Mouse (Mus musculus): ENCODE results near the gene H2-Eb2. TPM values are rescaled to one million over a fixed set of nuclear protein-coding genes. Genes with fewer than 3 reads are reported as not detected.

H2-Eb2 gene
- polyA plus RNA-seq (2015; fragmentation: Nextera tagmentation; extraction: Ambion mirVana), result 0.11 TPM in 1 of 2 replicates, not detected in the other

- no peak within 1 kb of the TSS for H3K27ac ChIP-seq
- WGBS, result 57% methylated on average over 4 of the region's 4 CpGs
- H3K4me3 ChIP-seq, result no peak within 1 kb of the TSS
- no peaks in the 10 kb centered on the region for H3K36me3 ChIP-seq
- H3K4me1 ChIP-seq (replicated peaks), result no peaks in the 10 kb centered on the region
- no peak within 1 kb of the TSS for H3K4me2 ChIP-seq
- ATAC-seq (replicated peaks; ENCODE audit: insufficient number of reproducible peaks, insufficient read depth, low FRiP score, low read depth), result no peak
- no peaks in the 10 kb centered on the region for H3K9me3 ChIP-seq (replicated peaks)
- H3K9ac ChIP-seq, result no peak within 1 kb of the TSS
- H3K27me3 ChIP-seq, result no peaks in the 10 kb centered on the region
These were observed at the start of gene H2-Eb2 for GRCm38 (mm10) chr17:34325436-34325835. TSS of gene H2-Eb2 (plus strand) at chr17:34325665.

DNA sequence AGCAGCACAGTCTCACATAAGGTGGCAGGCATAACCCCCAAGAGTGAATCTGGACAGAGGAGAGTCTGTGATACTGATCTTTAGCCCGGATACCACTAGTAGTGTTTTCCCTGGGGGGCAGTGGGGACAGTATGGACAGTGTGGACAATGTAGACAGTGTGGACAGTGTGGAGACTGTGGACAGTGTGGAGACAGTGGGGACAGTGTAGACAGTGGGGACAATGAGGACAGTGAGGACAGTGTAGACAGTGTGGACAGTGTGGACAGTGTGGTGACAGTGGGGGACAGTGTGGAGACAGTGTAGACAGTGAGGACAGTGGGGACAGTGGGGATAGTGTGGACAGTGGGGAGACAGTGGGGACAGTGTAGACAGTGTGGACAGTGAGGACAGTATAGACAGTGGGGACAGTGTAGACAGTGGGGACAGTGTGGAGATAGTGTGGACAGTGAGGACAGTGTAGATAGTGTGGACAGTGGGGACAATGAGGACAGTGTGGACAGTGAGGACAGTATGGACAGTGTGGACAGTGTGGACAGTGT is 44.9 kb upstream of the H2-Eb2 start:
- no peaks in the 10 kb centered on the region; the same call in 1 of the 2 replicates for H3K27me3 ChIP-seq
- 0 out of 2 replicates have a peak, but pooled peaks cover 3% of the 10 kb centered on the region for H3K9me3 ChIP-seq (replicated peaks)
- H3K9ac ChIP-seq, result no peak overlapping the region
- WGBS, result 65% methylated on average over 1 of the region's 1 CpGs
- H3K36me3 ChIP-seq, result no peaks in the 10 kb centered on the region
- H3K4me1 ChIP-seq (replicated peaks), result no peaks in the 10 kb centered on the region
- no peak overlapping the region for H3K4me2 ChIP-seq
- H3K4me3 ChIP-seq, result no peak overlapping the region
- no peak overlapping the region for H3K27ac ChIP-seq
- ATAC-seq (replicated peaks; ENCODE audit: insufficient number of reproducible peaks, insufficient read depth, low FRiP score, low read depth), result no peak; the same call in 1 of the 2 replicates

DNA sequence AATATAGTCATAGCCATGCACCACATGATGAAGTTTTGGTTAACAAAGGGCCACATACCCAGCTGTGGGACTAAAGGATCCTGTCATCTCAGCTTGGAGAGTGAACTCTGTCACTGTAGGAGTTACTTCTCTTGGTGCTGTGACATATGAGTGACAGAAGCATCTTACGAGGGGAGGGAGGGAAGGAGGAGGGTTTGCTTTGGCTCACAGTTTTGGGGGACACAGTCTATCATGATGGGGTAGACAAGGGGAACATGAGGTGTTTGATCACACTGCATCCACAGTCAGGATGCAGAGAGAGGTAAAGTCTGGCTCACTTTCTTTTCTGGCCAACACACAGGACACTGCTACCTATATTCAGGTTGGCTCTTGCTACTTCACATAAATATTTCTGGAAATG is 43.6 kb upstream of the H2-Eb2 start:
- no peak overlapping the region for H3K27ac ChIP-seq
- H3K9me3 ChIP-seq (replicated peaks), result no peaks in the 10 kb centered on the region
- H3K9ac ChIP-seq, result no peak overlapping the region
- H3K27me3 ChIP-seq, result no peaks in the 10 kb centered on the region; the same call in 1 of the 2 replicates
- H3K4me3 ChIP-seq, result no peak overlapping the region
- H3K4me1 ChIP-seq (replicated peaks), result no peaks in the 10 kb centered on the region
- no peak overlapping the region for H3K4me2 ChIP-seq
- ATAC-seq (replicated peaks; ENCODE audit: insufficient number of reproducible peaks, insufficient read depth, low FRiP score, low read depth), result no peak
- no peaks in the 10 kb centered on the region for H3K36me3 ChIP-seq
- 67% methylated on average over 1 of the region's 1 CpGs for WGBS

DNA sequence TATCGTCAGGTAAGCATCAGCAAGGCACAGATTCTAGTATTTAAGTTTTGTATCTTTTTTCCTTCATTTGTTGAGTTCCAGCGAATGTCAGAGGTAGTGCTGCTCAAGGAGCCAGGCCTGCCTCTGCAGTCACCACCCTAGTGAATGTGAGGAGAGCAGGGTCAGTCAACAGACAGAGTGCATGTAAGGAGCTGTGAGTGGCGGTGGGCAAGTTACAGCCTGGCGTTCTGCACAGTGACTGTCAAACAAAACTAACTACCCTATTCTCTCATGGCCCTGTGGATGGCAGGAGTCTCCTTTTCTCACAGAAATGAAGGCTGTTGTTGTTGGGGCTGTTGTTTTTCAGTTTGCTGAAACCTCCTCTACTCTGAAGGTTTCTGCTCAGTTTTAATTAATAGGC is 40.1 kb upstream of the H2-Eb2 start:
- Histone ChIP-seq H3K9me3 (replicated peaks) (no peaks in the 10 kb centered on the region), H3K4me1 (replicated peaks) (no peaks in the 10 kb centered on the region), H3K27me3 (no peaks in the 10 kb centered on the region; the same call in 1 of the 2 replicates), H3K36me3 (no peaks in the 10 kb centered on the region), H3K27ac (no peak overlapping the region), H3K4me3 (no peak overlapping the region), H3K4me2 (no peak overlapping the region), H3K9ac (no peak overlapping the region)
- WGBS, result 62% methylated on average over 4 of the region's 4 CpGs
- ATAC-seq (replicated peaks; ENCODE audit: insufficient number of reproducible peaks, insufficient read depth, low FRiP score, low read depth), result no peak

DNA sequence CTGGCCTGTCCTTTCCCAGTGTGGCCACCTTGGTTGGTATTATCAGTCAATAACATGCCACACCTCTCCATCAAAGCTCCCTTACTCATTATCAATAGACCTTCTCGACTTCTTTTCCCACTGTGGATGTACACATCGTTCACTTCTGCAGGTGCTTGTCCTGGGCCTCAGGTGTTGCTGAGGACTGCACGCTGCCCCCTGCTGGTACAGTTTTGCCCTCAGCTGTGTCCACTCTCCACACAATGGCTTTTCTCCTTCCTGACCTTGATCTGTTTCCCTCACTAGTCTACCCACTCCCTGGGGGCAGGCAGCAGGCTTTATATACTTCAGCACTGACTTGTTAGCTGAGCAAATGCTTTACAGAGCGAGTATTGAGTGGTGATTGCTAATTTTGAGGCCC is 39.6 kb upstream of the H2-Eb2 start:
- no peak for ATAC-seq (replicated peaks; ENCODE audit: insufficient number of reproducible peaks, insufficient read depth, low FRiP score, low read depth)
- no peak overlapping the region for H3K4me2 ChIP-seq
- 40% methylated on average over 4 of the region's 4 CpGs for WGBS
- no peak overlapping the region for H3K9ac ChIP-seq
- H3K4me3 ChIP-seq, result no peak overlapping the region
- H3K9me3 ChIP-seq (replicated peaks), result no peaks in the 10 kb centered on the region
- no peaks in the 10 kb centered on the region; the same call in 1 of the 2 replicates for H3K27me3 ChIP-seq
- H3K27ac ChIP-seq, result no peak overlapping the region
- no peaks in the 10 kb centered on the region for H3K4me1 ChIP-seq (replicated peaks)
- no peaks in the 10 kb centered on the region for H3K36me3 ChIP-seq

- 56% methylated on average over 5 of the region's 5 CpGs for WGBS
These were observed 39.0 kb upstream of the H2-Eb2 start for GRCm38 (mm10) chr17:34286501-34286900.

GRCm38 (mm10) chr17:34286999-34287398 is 38.5 kb upstream of the H2-Eb2 start:
- Histone ChIP-seq H3K36me3 (no peaks in the 10 kb centered on the region), H3K4me1 (replicated peaks) (no peaks in the 10 kb centered on the region), H3K27ac (no peak overlapping the region), H3K27me3 (no peaks in the 10 kb centered on the region), H3K9me3 (replicated peaks) (no peaks in the 10 kb centered on the region), H3K9ac (no peak overlapping the region), H3K4me2 (no peak overlapping the region), H3K4me3 (no peak overlapping the region)
- no peak for ATAC-seq (replicated peaks; ENCODE audit: insufficient number of reproducible peaks, insufficient read depth, low FRiP score, low read depth)
- WGBS, result 63% methylated on average over 6 of the region's 6 CpGs

More at GRCm38 (mm10) chr17:34286501-34286900, 39.0 kb upstream of the H2-Eb2 start:
- no peaks in the 10 kb centered on the region for H3K9me3 ChIP-seq (replicated peaks)
- H3K27me3 ChIP-seq, result no peaks in the 10 kb centered on the region; the same call in 1 of the 2 replicates
- H3K4me3 ChIP-seq, result no peak overlapping the region
- H3K9ac ChIP-seq, result no peak overlapping the region
- no peak overlapping the region for H3K27ac ChIP-seq
- no peaks in the 10 kb centered on the region for H3K4me1 ChIP-seq (replicated peaks)
- ATAC-seq (replicated peaks; ENCODE audit: insufficient number of reproducible peaks, insufficient read depth, low FRiP score, low read depth), result no peak
- no peaks in the 10 kb centered on the region for H3K36me3 ChIP-seq
- H3K4me2 ChIP-seq, result no peak overlapping the region

DNA sequence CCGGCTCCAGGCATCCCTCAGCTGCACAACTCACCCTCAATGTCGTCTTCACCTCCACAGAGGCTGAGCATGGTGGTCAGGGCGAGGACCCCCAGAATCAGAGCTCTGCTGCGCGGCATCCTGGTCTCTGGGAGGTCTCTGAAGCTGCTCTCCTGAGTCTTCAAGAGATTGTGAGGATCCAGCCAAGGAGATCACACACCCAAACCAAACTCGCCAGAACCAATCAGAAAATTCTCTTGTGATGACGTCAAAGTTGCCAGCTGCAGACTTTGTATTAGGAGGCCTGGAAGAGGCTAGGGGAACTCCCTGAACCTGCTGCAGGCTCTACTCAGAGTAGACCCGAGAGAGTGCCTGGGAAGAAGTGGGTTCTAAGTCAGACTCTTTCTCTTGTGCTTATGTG is 37.8 kb upstream of the H2-Eb2 start, which contains the start of gene H2-Aa:
H2-Aa (minus strand) TSS at position 176 of the 400 bp plus-strand sequence.
- H3K36me3 ChIP-seq, result no peaks in the 10 kb centered on the region
- 21% methylated on average over 8 of the region's 8 CpGs for WGBS
- no peaks in the 10 kb centered on the region for H3K9me3 ChIP-seq (replicated peaks)
- no peak within 1 kb of the TSS for H3K4me2 ChIP-seq
- no peak within 1 kb of the TSS for H3K27ac ChIP-seq
- no peak within 1 kb of the TSS for H3K9ac ChIP-seq
- no peaks in the 10 kb centered on the region for H3K27me3 ChIP-seq
- no peaks in the 10 kb centered on the region for H3K4me1 ChIP-seq (replicated peaks)
- no peak for ATAC-seq (replicated peaks; ENCODE audit: insufficient number of reproducible peaks, insufficient read depth, low FRiP score, low read depth)
- H3K4me3 ChIP-seq, result no peak within 1 kb of the TSS

DNA sequence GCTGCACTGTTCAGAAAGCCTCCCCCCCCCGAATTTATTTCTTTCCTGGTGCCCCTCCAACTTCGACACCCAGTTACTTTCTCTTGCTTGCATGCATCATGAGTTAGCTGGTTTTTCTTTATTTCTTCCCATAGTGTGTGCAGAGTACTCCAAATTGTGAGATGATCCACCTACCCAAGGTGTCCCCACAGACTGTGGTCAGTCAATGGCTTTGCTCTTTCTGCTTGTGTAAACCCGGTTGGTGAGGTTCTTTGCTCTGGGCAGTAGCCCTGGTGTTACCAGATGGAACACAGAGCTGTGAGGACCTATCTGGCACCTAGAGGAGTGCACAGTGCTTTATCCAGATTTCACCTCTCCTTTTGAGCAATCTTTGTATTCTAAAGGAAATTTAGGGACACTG is 37.3 kb upstream of the H2-Eb2 start:
- Histone ChIP-seq H3K4me2 (no peak overlapping the region), H3K27ac (no peak overlapping the region), H3K9me3 (replicated peaks) (no peaks in the 10 kb centered on the region), H3K4me1 (replicated peaks) (no peaks in the 10 kb centered on the region), H3K4me3 (no peak overlapping the region), H3K36me3 (no peaks in the 10 kb centered on the region), H3K9ac (no peak overlapping the region), H3K27me3 (no peaks in the 10 kb centered on the region)
- ATAC-seq (replicated peaks; ENCODE audit: insufficient number of reproducible peaks, insufficient read depth, low FRiP score, low read depth), result no peak
- WGBS, result 51% methylated on average over 3 of the region's 3 CpGs

GRCm38 (mm10) chr17:34291609-34292008 is 33.9 kb upstream of the H2-Eb2 start:
- no peaks in the 10 kb centered on the region for H3K36me3 ChIP-seq
- 14% methylated on average over 8 of the region's 8 CpGs for WGBS
- peaks cover 5% of the 10 kb centered on the region for H3K4me1 ChIP-seq (replicated peaks)
- H3K27me3 ChIP-seq, result no peaks in the 10 kb centered on the region
- no peak overlapping the region for H3K9ac ChIP-seq
- no peaks in the 10 kb centered on the region for H3K9me3 ChIP-seq (replicated peaks)
- H3K27ac ChIP-seq, result no peak overlapping the region
- H3K4me2 ChIP-seq, result no peak overlapping the region
- ATAC-seq (replicated peaks; ENCODE audit: insufficient number of reproducible peaks, insufficient read depth, low FRiP score, low read depth), result peak; percentile 82; the same call in 1 of the 2 replicates
- no peak overlapping the region for H3K4me3 ChIP-seq

- Histone ChIP-seq H3K27ac (no peak overlapping the region), H3K9me3 (replicated peaks) (no peaks in the 10 kb centered on the region), H3K4me1 (replicated peaks) (peaks cover 5% of the 10 kb centered on the region), H3K4me3 (no peak overlapping the region), H3K36me3 (no peaks in the 10 kb centered on the region), H3K27me3 (no peaks in the 10 kb centered on the region), H3K4me2 (no peak overlapping the region), H3K9ac (no peak overlapping the region)
- no peak for ATAC-seq (replicated peaks; ENCODE audit: insufficient number of reproducible peaks, insufficient read depth, low FRiP score, low read depth)
- WGBS, result 83% methylated on average over 4 of the region's 4 CpGs
These were observed 32.9 kb upstream of the H2-Eb2 start for GRCm38 (mm10) chr17:34292570-34292969.

GRCm38 (mm10) chr17:34293533-34293932 is 31.9 kb upstream of the H2-Eb2 start:
- Histone ChIP-seq H3K4me1 (replicated peaks) (peaks cover 5% of the 10 kb centered on the region), H3K9ac (no peak overlapping the region), H3K4me3 (no peak overlapping the region), H3K36me3 (no peaks in the 10 kb centered on the region), H3K4me2 (no peak overlapping the region), H3K27me3 (no peaks in the 10 kb centered on the region), H3K9me3 (replicated peaks) (no peaks in the 10 kb centered on the region), H3K27ac (no peak overlapping the region)
- 30% methylated on average over 2 of the region's 2 CpGs for WGBS
- ATAC-seq (replicated peaks; ENCODE audit: insufficient number of reproducible peaks, insufficient read depth, low FRiP score, low read depth), result no peak

All from heart, embryonic 15.5 days (tissue).